Mouse (Mus musculus) CH12F3 (cell line): ENCODE data around the gene Crbn.

ENCODE experiments used
- in situ Hi-C: fragments of 300-500 bp; cut with MboI; formaldehyde crosslinking; loops from 2 replicates; pipeline ENCODE4 v1.14.3; 2020; ENCODE audit warnings: low sequenced_read_pairs

Gene Crbn

DNA sequence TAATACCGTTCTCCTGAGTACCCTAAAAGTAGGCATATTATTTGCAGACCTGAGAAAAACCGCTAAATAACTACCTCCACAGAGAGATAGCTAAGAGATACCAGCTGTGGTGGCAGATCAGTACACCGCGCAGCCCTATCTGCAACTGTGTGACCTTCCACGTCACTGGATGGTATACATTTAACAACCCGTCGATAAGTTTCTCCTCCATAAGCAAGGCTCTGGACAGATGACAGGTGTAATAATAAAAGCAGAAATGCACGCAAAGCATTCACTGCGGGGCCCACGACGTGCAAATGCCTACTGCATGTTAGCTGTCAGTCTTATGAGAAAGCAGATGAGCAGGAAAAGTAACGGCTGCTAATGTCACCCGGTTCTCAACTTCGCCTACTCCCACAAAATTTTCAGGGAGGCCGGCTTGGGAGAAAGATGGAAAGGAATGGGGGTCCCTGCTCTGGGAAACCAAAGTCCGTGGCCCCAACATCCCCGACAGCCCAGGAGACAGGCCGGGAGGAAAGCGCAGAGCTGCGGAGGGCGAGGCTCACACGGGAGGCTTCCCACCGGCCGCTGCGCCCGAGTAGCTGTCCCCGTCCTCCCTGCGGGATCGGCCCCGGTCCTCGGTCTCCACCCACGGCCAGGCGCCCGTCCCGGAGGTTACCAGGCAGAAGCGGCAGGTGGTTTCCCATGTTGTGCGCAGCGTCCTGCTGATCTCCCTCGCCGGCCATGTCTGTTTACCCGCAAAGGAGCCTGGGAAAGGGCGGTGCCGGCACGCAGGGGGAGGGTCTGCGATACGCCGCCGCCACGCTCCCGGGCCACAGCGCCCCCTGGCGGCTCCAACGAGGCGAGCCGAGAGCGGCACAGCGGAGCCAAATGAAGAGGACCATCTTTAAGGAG lies at the start of gene Crbn:
Crbn (minus strand) TSS at position 745 of the 894 bp plus-strand sequence.
- in situ Hi-C loops = loop anchor here (25.0 kb wide), 1 partner anchor 1263 kb away; the partner anchor contains the start of gene Setmar

DNA sequence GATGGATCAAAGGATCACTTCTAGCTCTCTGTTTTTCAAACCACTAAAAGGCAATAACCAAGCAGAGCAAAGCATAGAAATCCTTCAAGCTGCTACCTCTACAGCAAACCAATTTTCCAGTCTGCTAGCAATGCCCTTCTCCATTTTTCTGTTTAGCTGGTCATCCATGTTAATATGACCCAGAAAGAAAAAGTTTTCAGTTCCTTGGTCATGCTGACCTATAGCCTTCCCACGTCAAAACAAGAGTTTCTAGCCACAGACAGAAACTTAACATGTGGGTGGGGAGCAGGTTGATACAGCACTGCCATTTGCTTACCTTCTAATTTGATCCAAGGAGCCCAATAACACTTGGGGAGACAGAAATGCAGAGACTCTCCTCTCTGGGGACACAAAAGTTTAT lies 40.3 kb upstream of the Crbn start:
- in situ Hi-C loops = no loop called here

DNA sequence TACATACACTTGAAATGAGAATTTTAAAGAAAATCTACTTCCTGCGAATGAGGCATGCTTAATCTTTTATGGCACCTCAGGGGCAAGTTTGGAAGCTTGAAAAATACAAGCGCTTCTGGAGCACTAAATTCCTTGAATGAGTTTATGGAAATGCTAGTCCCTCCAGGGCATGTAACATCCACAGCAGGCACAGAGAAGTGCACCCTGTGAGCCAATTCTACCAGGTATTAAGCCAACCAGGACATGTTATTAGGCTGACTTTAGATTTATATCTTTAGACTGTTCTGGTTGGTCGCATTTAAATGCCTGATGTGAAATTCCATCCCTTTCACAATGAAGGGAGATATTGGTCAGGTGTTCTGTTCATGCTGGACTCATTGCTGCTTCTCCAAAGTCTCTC lies 38.2 kb upstream of the Crbn start:
- in situ Hi-C loops = no loop called here

DNA sequence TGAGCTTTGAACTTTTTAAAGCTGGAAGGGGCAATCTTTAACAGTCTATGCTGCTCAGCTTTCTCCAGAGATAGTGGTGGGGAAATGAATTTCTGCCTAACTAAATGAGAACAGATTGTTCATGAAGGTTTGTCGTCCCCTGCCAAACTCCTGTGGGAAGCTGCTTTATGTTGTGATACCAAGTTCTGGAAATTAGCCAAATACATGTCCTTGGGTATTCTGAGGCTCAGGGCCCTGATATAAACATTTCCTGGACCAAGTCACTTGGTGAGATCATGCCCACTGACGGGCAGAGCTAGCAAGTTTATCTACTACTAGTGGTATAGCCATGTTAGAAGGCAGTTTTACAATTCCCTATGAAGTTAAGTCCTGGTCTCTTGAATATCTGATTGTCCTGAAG lies 35.4 kb upstream of the Crbn start:
- in situ Hi-C loops = no loop called here

DNA sequence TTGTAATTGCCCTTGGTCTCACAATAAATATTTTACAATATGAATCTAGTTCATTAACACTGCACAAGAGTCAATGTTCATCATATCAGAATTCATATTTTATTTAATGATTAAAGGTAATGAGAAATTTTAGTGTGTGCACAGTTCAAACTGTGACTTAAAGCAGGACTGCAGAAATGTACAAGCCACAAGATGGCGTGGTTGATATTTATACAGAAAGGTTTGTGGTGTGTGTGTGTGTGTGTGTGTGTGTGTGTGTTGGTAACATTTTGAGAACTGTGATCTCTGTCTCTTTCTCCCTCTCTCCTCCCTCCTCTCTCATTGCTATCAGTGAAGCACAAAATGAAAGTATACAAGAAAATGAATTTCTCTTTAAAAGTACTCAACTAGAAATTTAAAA lies 22.5 kb upstream of the Crbn start:
- in situ Hi-C loops = loop anchor here (25.0 kb wide), 1 partner anchor 1240 kb away; the partner anchor contains the start of gene Setmar

DNA sequence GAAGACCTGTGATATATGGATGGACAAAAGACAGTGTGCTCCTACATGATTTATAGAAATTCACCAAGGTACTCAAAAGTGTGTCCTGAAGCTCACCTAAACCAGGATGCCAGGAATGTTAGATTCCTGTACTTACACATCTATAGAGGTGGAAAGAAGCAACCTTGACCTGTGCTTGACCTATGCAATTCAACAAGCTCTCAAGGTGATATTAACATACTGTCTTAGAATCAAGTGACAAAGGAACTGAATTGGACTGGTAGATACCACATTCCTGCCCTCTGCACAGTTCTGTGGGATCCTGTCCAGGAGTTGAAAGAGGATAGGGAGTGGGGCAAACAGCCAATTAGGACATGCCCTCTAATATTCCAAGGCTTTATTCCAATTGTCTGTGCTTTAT lies 20.7 kb upstream of the Crbn start:
- in situ Hi-C loops = loop anchor here (25.0 kb wide), 1 partner anchor 1242 kb away; the partner anchor contains the start of gene Setmar

DNA sequence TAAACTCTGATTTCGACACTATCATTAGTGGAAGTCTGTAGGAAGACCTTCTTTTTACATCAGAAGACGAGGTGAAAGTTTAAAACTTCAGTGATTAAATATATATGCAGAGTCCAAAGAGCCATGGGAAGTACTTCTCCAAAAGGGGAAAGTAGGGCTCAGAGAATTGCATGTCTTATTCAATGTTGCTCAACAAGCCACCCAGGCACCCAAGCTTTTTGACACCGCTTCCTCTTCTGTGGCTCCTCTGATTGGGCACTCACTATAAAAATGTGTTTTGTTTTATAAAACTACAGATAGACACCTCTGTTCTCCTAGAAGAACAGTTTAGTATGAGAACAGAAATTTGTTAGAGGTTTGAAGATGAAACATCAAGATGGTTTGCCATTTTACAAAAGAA lies 20.0 kb upstream of the Crbn start:
- in situ Hi-C loops = loop anchor here (25.0 kb wide), 1 partner anchor 1242 kb away; the partner anchor contains the start of gene Setmar

DNA sequence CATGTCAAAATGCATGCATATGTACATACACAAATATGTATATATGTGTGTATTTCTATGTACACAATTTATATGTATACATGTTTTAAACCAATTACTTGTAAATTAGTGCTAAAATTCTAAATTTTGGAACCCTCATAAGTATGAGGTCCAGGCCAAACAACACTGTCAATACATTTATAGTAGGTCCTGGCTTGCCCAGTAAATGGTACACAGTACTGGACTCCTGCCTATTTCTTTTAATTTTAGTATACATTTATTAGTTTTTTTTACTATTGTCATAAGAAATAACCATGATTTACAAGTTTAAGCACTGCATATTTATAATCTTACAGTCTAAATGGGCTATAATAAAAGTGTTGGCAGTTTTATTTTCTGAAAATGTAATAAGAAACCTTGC lies 19.4 kb upstream of the Crbn start:
- in situ Hi-C loops = loop anchor here (25.0 kb wide), 1 partner anchor 1243 kb away; the partner anchor contains the start of gene Setmar

DNA sequence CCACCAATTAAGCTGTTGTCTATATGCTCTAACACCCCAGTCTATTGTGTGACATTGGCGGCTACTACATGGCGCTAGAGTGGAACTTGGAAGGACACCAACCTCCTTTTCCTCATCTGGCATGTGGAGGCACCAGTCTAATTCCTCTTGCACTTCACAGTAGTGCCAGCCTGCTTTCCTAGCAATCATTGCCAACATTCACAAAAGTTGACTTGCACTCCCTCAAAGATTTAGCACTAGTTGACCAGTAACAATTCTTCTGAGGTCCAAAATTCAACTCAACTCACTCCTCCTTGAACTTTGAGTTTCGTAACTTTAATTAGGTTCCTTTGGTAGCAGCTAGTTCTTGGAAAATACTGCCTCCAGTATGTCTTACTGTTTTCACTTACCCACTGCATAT lies 10.8 kb upstream of the Crbn start:
- in situ Hi-C loops = loop anchor here (25.0 kb wide), 1 partner anchor 1252 kb away; the partner anchor contains the start of gene Setmar

DNA sequence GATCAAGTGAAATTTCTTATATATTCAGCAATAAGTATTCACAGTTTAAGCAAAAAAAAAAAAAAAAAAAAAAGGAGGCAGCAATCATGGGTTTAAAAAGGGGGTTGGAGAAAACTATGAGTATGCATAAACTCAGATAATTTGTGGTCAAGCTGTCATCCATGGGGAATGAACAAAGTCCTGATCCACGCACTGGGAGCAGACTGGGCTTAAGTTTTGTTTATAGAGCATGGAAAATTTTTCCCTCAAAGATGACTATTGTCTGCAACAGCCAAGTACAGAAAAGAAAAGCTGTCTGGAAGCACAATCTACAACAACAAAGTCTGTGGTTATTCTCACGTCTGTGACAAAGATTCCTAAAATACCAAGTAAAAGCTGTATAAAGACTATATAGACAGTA lies 9.3 kb upstream of the Crbn start:
- in situ Hi-C loops = loop anchor here (25.0 kb wide), 1 partner anchor 1253 kb away; the partner anchor contains the start of gene Setmar

DNA sequence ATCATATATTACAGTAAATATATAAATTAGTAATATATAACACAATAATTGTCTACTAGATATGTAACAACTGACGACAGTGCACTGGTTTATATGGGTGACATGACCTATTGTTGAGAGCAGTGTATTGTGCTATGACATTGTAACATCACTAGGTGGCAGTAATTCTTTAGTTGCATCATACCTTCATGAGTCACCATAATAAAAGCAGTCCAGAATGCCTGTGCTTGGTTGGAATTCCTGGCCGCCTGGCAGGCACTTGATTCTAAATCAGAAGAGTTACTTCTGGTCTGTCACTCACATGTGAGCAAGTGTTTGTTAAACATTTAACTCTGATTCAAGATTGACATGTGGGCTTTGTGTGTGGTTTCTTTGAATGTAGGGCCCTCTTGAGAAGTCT lies 5.0 kb upstream of the Crbn start:
- in situ Hi-C loops = loop anchor here (25.0 kb wide), 1 partner anchor 1257 kb away; the partner anchor contains the start of gene Setmar

DNA sequence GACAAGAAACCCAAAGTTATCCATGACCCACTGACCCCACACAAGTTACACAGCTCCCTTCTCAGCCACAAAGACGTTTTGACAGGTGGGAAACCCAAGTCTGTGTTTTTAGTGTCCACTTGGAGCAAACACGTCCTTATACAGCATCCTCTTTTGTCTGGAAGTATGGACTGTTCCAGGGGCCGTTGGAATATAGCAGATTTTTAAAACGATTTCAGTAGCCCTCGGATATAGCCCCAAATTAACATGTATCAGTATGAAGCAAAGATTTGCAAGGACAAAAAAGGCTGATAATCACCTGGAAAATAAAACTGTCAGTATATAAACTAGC lies 315 bp upstream of the Crbn start:
- in situ Hi-C loops = loop anchor here (25.0 kb wide), 1 partner anchor 1262 kb away; the partner anchor contains the start of gene Setmar

DNA sequence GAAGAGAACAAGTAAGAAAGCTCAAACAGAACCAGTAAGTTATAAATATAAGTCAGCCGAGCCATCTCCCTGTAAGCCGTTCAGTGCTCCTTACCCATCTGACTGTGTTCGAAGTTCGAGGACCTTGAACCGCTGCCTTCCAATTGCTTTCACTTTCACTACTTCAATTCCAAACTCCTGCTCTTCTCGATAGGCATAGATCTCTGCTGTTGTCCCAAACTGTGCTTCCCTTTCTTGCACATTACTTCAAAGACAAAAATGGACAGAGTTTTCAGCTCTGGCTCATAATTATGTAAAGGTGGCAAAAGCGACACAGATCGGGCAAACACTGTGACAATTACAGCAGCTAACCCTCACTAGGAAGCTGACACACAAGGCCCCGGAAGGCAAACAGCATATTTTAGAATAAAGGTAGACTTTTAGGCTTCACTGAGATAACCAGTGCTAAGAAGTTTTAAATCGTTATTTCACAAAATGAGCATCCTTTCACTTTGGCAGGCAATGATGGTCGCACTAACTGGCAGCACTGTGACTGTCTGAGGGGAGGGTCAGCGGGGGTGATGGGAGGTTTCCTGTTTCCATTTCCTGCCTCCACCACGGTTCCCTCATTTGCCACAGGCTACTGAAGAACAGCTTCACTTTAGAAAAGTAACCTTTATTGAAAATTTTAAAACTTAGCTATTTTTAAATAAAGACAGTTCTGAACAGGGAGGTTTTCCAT lies 5.6 kb downstream of the Crbn start:
- in situ Hi-C loops = no loop called here

DNA sequence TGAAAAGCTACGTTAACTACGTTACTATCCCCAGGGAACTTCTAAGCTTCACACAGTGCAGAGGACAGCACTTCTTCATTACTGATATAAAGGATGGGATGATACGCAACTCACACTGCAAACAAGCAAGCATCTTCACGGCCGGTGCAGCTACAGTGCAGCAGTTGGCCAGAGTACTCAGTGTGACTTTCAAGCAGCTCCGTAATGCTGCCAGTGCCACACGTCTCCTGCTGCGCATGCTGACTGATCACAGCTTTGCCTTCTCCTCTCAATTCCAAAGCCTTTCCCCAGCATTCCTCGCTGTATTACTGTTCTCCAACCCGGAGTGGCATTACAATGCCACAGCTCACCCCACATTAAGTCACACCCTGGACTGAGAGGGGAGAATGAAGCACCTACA lies 6.3 kb downstream of the Crbn start:
- in situ Hi-C loops = no loop called here

DNA sequence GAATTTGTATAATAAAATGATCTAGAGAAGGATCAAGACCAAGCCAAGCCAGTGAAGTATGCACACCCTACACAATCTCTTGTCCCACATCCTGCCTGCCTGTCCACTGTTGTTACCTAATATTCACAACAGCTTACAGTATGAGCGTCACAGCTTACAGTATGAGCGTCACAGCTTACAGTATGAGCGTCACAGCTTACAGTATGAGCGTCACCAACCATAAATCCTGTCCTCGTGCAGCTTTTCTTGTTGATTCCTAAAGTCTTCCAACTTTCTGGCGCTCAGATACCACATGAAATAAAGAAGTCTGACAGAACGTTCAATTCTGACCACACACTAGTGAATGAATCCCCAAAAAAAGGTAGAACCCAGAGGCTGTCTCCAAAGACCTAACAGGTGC lies 6.8 kb downstream of the Crbn start:
- in situ Hi-C loops = no loop called here

DNA sequence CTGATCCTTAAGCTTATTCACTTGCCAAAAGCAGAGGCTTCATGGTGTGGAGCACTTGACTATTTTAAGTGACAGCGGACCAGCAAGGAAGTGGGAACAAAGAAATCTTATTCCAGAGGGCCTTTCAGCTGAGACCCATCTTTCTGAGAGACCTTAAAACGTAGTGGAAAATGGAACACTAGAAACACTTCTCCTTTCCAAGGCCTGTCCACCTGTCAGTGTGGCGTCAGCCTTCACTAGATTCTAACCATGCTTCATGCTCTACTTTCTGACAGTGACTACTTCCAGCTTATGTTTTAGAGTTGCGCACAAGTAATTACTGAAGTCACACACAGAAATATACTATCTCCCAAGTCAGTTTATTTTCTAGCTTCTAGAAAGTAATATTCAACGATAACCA lies 7.4 kb downstream of the Crbn start:
- in situ Hi-C loops = no loop called here

DNA sequence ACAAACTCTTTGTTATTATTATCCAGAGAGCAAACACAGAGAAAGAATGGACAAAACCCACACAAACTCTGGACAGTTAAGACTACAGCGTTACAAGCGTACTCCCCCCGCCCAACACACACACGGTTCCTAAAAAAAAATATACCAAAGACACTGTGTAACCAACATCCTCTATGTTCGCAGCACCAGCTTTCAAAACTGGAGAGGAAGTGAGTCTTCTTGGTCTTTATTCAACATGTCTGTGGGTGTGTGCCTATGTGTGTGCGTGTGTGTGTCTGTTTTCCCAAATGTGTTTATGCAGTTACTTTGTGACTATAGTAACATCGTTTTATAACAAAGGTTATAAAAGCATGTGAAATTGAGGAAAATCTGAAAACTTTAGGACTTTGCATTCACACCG lies 8.4 kb downstream of the Crbn start:
- in situ Hi-C loops = no loop called here

DNA sequence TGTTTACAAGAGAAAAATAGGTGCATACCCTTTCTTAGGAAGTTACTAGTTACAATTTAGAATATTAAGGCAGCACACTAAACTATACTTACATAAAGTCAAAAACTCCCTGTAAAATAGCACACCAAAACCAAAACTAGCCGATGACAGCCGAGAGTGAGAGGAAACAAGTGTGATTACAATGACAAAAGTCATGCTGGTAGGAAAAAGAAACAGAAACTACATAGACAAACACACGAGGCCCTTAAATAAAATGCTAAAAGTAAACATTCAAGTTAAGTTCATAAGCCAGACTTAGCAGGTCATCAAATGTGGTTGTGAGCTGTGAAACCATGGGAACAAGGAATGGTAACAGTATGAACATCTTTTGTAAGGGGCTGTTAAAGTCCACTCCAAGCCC lies 12.7 kb downstream of the Crbn start:
- in situ Hi-C loops = no loop called here

DNA sequence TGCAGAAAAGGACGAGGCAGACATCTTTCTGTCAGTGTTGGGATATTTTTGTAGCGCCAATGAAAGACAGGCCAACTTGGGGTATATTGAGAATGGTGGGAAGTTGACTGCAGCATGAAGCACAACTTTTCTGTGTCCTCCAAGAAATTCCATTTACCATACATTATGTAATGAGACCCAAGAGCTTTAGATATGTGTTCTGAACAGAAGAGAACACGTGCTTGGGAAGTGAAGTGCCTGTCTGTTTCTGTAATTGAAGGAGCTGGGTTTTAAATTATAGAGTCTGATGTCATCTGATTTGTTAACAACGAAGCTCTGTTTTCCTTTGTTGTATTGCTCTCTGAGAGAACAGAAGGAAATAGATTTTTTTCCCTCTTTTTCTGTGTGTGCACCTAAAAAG lies 29.8 kb downstream of the Crbn start:
- in situ Hi-C loops = no loop called here

DNA sequence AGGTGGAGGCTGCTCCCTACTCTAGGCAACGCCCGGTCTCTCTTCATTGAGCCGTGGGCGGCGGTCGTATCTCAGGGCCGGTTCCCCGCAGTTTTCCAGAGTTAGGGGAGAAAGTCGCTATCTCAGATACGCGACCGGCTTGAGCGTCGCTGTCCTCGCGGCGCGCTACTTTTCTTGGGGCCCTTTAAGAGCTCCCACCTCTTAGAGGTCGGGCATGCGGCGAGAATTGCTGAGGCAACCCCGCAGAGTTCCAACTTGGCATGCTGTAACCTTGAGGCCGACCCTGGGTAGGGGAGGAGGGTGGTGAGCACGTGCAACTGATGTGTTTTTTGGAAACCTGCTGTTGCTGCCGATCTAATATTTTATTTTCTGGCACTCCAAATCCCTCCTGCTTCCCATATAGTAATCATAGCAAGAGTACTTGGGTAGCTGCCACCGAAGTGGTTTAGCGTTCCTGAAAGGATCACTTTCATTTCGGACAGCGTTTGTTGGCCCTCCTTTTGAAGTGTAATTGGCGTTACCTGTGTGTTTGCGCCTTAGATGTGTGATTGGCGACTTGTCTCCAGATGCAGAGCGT lies 30.5 kb downstream of the Crbn start:
- in situ Hi-C loops = no loop called here

DNA sequence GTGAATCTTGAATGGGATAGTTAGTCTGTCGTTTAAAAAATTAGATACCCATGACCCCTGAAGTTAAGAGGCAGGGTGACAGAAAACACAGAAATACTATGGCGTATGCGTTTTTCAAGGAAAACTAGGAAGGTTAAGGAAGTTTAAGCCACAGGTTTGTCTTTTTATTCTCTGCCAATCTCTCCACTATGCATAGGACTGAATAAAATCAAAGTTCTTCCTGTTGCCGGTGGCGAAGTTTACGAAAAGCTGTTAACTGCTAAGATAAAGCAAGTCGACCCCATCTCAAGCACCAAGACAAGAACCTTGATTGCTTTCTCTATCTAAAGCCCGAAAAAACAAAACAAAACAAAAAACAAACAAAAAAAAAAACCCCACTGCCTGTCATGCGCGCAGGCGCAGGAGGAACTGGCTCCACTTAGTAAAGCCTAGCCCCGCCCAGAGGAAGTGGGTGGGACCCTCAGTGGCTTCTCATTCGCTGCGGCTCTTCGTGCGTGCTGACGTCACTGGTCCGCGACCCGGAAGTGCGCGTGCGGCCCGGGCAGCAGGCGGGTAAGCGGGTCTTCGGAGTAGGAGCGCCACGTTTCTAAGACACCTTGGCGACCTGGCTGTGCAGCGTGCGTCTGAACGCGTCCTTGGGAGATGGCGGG lies 31.1 kb downstream of the Crbn start, which contains the start of gene Trnt1:
Trnt1 (plus strand) TSS at position 481 of the 650 bp plus-strand sequence.
- in situ Hi-C loops = no loop called here
